Comparison of ENCODE assay signal across 8 mouse cellular contexts in the genomic region with DNA sequence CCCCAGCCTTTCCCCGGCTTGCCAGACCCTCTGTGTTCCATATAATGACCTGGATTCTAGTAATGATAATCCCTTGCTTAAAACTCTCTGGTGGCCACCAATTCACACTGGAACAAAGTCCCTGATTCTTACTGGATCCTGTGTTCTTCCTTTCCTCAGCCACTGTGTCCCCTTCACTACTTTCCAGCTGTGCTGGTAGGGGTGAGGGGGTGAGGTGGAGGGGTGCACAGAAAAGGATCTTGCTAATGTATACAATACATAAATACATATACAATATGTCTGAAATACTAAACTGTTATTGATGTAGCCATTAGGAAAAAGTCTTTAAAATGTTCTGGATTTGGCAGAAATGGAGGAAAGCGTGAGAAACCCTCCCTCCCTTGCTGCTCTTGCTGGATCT. TPM values are rescaled to one million over a fixed set of nuclear protein-coding genes. Genes with fewer than 3 reads are reported as not detected.
DNase-seq lines count a peak whose midpoint lies in the region; ATAC-seq lines count a peak whose summit lies in the region.

No protein-coding gene starts in this region.

- peaks cover 7% of the 10 kb centered on the region for H3K4me1 ChIP-seq in liver, embryonic 11.5 days (replicated peaks; ENCODE audit: control insufficient read depth, insufficient read depth, low read length)
- peaks cover 16% of the 10 kb centered on the region for H3K4me1 ChIP-seq in embryonic facial prominence, embryonic 15.5 days
- peaks cover 9% of the 10 kb centered on the region for H3K4me1 ChIP-seq in limb, embryonic 12.5 days (replicated peaks)
- H3K4me1 ChIP-seq in stomach, embryonic 16.5 days (ENCODE audit: control insufficient read depth, insufficient read depth, low read length) = peaks cover 8% of the 10 kb centered on the region; the same call in 1 of the 2 replicates

- intact Hi-C loops in gastrocnemius, postnatal 14 days (cut with DNase I; ENCODE audit: low total_unique reads) = no loop called here

- WGBS in liver, embryonic 11.5 days = 95% methylated on average over 2 of the region's 2 CpGs
- WGBS in embryonic facial prominence, embryonic 15.5 days = 89% methylated on average over 2 of the region's 2 CpGs
- 90% methylated on average over 2 of the region's 2 CpGs for WGBS in limb, embryonic 12.5 days
- 88% methylated on average over 2 of the region's 2 CpGs for WGBS in stomach, embryonic 16.5 days

- H3K9ac ChIP-seq in liver, embryonic 11.5 days (ENCODE audit: low read depth, low read length) = no peak overlapping the region
- no peak overlapping the region for H3K9ac ChIP-seq in embryonic facial prominence, embryonic 15.5 days
- H3K9ac ChIP-seq in limb, embryonic 12.5 days (replicated peaks) = no peak overlapping the region
- H3K9ac ChIP-seq in stomach, embryonic 16.5 days (ENCODE audit: low read length) = no peak overlapping the region

- DNase-seq in liver, embryonic 11.5 days (ENCODE audit: low spot score) = no peak
- DNase-seq in liver = no peak
- no peak for DNase-seq in cerebellum, adult 8-10 months
- no peak for DNase-seq in gastrocnemius, postnatal 14 days
- DNase-seq in cerebellum, postnatal 36 days = no peak

- no peak overlapping the region for H3K27ac ChIP-seq in liver, embryonic 11.5 days (ENCODE audit: low read depth, low read length)
- H3K27ac ChIP-seq in embryonic facial prominence, embryonic 15.5 days (replicated peaks) = no peak overlapping the region
- no peak overlapping the region for H3K27ac ChIP-seq in limb, embryonic 12.5 days
- H3K27ac ChIP-seq in stomach, embryonic 16.5 days (ENCODE audit: low read length) = no peak overlapping the region

- peak overlapping the region; percentile 64 for H3K4me3 ChIP-seq in liver, embryonic 11.5 days (ENCODE audit: low read depth, low read length)
- peak overlapping the region; percentile 76 for H3K4me3 ChIP-seq in embryonic facial prominence, embryonic 15.5 days (replicated peaks)
- H3K4me3 ChIP-seq in limb, embryonic 12.5 days (replicated peaks) = peak overlapping the region; percentile 66
- H3K4me3 ChIP-seq in stomach, embryonic 16.5 days (replicated peaks; ENCODE audit: low read length) = no peak overlapping the region

- ATAC-seq in liver, embryonic 11.5 days (replicated peaks; ENCODE audit: low FRiP score) = no peak
- no peak for ATAC-seq in embryonic facial prominence, embryonic 15.5 days (ENCODE audit: insufficient number of reproducible peaks, low FRiP score, low TSS enrichment, low read depth)
- ATAC-seq in limb, embryonic 12.5 days (ENCODE audit: insufficient number of reproducible peaks, insufficient read depth, low FRiP score, low TSS enrichment, low read depth) = no peak
- no peak for ATAC-seq in stomach, embryonic 16.5 days (ENCODE audit: insufficient read depth, low FRiP score)

- H3K9me3 ChIP-seq in liver, embryonic 11.5 days (ENCODE audit: control insufficient read depth, low read length) = peaks cover 5% of the 10 kb centered on the region; the same call in 1 of the 2 replicates
- 0 out of 2 replicates have a peak, but pooled peaks cover 6% of the 10 kb centered on the region for H3K9me3 ChIP-seq in embryonic facial prominence, embryonic 15.5 days (replicated peaks)
- H3K9me3 ChIP-seq in limb, embryonic 12.5 days = peaks cover 13% of the 10 kb centered on the region
- peaks cover 7% of the 10 kb centered on the region; the same call in 1 of the 2 replicates for H3K9me3 ChIP-seq in stomach, embryonic 16.5 days (replicated peaks; ENCODE audit: control insufficient read depth, low read length)

- H3K4me2 ChIP-seq in liver, embryonic 11.5 days = peak overlapping the region; percentile 94
- H3K4me2 ChIP-seq in embryonic facial prominence, embryonic 15.5 days (replicated peaks) = peak overlapping the region; percentile 79
- peak overlapping the region; percentile 85 for H3K4me2 ChIP-seq in limb, embryonic 12.5 days
- peak overlapping the region; percentile 80 for H3K4me2 ChIP-seq in stomach, embryonic 16.5 days (ENCODE audit: low read depth, low read length)

- H3K36me3 ChIP-seq in liver, embryonic 11.5 days (ENCODE audit: control insufficient read depth, insufficient read depth, low read length) = peaks cover 36% of the 10 kb centered on the region
- H3K36me3 ChIP-seq in embryonic facial prominence, embryonic 15.5 days = peaks cover 34% of the 10 kb centered on the region
- H3K36me3 ChIP-seq in limb, embryonic 12.5 days = peaks cover 55% of the 10 kb centered on the region
- peaks cover 20% of the 10 kb centered on the region for H3K36me3 ChIP-seq in stomach, embryonic 16.5 days (ENCODE audit: control insufficient read depth, insufficient read depth, low read length)

- H3K27me3 ChIP-seq in liver, embryonic 11.5 days (replicated peaks; ENCODE audit: control insufficient read depth, insufficient read depth, low read length) = no peaks in the 10 kb centered on the region
- no peaks in the 10 kb centered on the region for H3K27me3 ChIP-seq in embryonic facial prominence, embryonic 15.5 days
- no peaks in the 10 kb centered on the region for H3K27me3 ChIP-seq in limb, embryonic 12.5 days
- H3K27me3 ChIP-seq in stomach, embryonic 16.5 days (ENCODE audit: control insufficient read depth, insufficient read depth, low read length) = no peaks in the 10 kb centered on the region

RNA-seq across cellular contexts. Expression of a gene that starts 1.3 kb away (rescaled TPM):
- 18.6 and 19.5 TPM in 2 replicates for polyA plus RNA-seq in liver, embryonic 11.5 days (2014; fragmentation: Nextera tagmentation; extraction: Ambion mirVana)
- polyA plus RNA-seq in embryonic facial prominence, embryonic 15.5 days (2015; fragmentation: Nextera tagmentation; extraction: Ambion mirVana) = 25.2 and 26.8 TPM in 2 replicates
- polyA plus RNA-seq in limb, embryonic 12.5 days (2016; fragmentation: Nextera tagmentation; extraction: Ambion mirVana) = 29.4 and 29.8 TPM in 2 replicates
- polyA plus RNA-seq in stomach, embryonic 16.5 days (2015; fragmentation: Nextera tagmentation; extraction: Ambion mirVana) = 21.5 and 22.4 TPM in 2 replicates
- 1 to 10 TPM; 7.9 to 9.1 TPM for total RNA-seq in gastrocnemius, postnatal 14 days (2021)

RNA-seq across cellular contexts. Expression of a gene that starts 30.0 kb away (rescaled TPM):
- polyA plus RNA-seq in liver, embryonic 11.5 days (2014; fragmentation: Nextera tagmentation; extraction: Ambion mirVana) = 52.5 and 52.7 TPM in 2 replicates
- polyA plus RNA-seq in embryonic facial prominence, embryonic 15.5 days (2015; fragmentation: Nextera tagmentation; extraction: Ambion mirVana) = 21.9 and 25.1 TPM in 2 replicates
- polyA plus RNA-seq in limb, embryonic 12.5 days (2016; fragmentation: Nextera tagmentation; extraction: Ambion mirVana) = 33.0 and 36.3 TPM in 2 replicates
- polyA plus RNA-seq in stomach, embryonic 16.5 days (2015; fragmentation: Nextera tagmentation; extraction: Ambion mirVana) = 22.1 and 24.6 TPM in 2 replicates
- total RNA-seq in gastrocnemius, postnatal 14 days (2021) = 10 to 100 TPM in 1 of 2 experiments, 1 to 10 TPM in 1; 9.0 to 10.0 TPM
